Mouse (Mus musculus) embryo, embryonic 11.5 days (tissue): ENCODE data around the gene Gatc.
A peak's percentile ranks its signal among the peaks of the same experiment; 100 is the strongest.
"Not testable (repeated sequence)": the region's sequence is repeated elsewhere in the genome, so short reads cannot be mapped to it uniquely, and the experiment has no call there.

Source experiments
- DNase-seq: peaks from one replicate; pipeline ENCODE4 v3.0.0-alpha.2; 2012; ENCODE audit warnings: low read depth, low spot score

Gene Gatc

GRCm38 (mm10) chr5:115330955-115331354 is 10.0 kb downstream of the Gatc start:
- DNase-seq: no peak

- DNase-seq: no peak
Measured at GRCm38 (mm10) chr5:115327610-115328548, 13.1 kb downstream of the Gatc start.

GRCm38 (mm10) chr5:115326875-115327609 is 13.9 kb downstream of the Gatc start, which contains the start of gene Srsf9:
Srsf9 (plus strand) TSS chr5:115327177.
- DNase-seq: peak; percentile 89

- no peak for DNase-seq
Measured at GRCm38 (mm10) chr5:115326256-115326831, 14.6 kb downstream of the Gatc start.

- DNase-seq: no peak
Measured at GRCm38 (mm10) chr5:115319004-115319940, 21.7 kb downstream of the Gatc start.

- DNase-seq: no peak
Measured at GRCm38 (mm10) chr5:115317645-115318328, 23.2 kb downstream of the Gatc start.

GRCm38 (mm10) chr5:115316968-115317644 is 23.9 kb downstream of the Gatc start:
- DNase-seq: no peak

GRCm38 (mm10) chr5:115313668-115313943 is 27.4 kb downstream of the Gatc start:
- DNase-seq: no peak

- no peak for DNase-seq
Measured at GRCm38 (mm10) chr5:115312816-115313667, 27.9 kb downstream of the Gatc start.

- no peak for DNase-seq
Measured at GRCm38 (mm10) chr5:115312354-115312753, 28.6 kb downstream of the Gatc start.

GRCm38 (mm10) chr5:115302190-115302589 is 38.8 kb downstream of the Gatc start:
- not testable (repeated sequence) for DNase-seq

- DNase-seq: no peak
Measured at GRCm38 (mm10) chr5:115301615-115302014, 39.4 kb downstream of the Gatc start.

- peak; percentile 99 for DNase-seq
Measured at GRCm38 (mm10) chr5:115300792-115301614, 40.0 kb downstream of the Gatc start, which contains the start of gene Dynll1. Dynll1 (minus strand) TSS chr5:115300999.

- no peak for DNase-seq
Measured at GRCm38 (mm10) chr5:115300035-115300744, 40.8 kb downstream of the Gatc start.

GRCm38 (mm10) chr5:115296347-115296746 is 44.6 kb downstream of the Gatc start:
- no peak for DNase-seq

- DNase-seq: no peak
Measured at GRCm38 (mm10) chr5:115294173-115294572, 46.8 kb downstream of the Gatc start.

GRCm38 (mm10) chr5:115284735-115285134 is 56.2 kb downstream of the Gatc start:
- DNase-seq: no peak
